Mouse (Mus musculus): ENCODE results near the gene Mrpl51.

The Mrpl51 gene

GRCm38 (mm10) chr6:125232516-125232915 lies 40.9 kb downstream of the Mrpl51 start:
- no peak for DNase-seq (ENCODE audit: low spot score)

- no peak for DNase-seq (ENCODE audit: low spot score)
Measured at GRCm38 (mm10) chr6:125233816-125234519, 42.4 kb downstream of the Mrpl51 start.

GRCm38 (mm10) chr6:125234520-125234828 lies 42.9 kb downstream of the Mrpl51 start:
- no peak for DNase-seq (ENCODE audit: low spot score)

GRCm38 (mm10) chr6:125236341-125236740 lies 44.7 kb downstream of the Mrpl51 start:
- no peak for DNase-seq (ENCODE audit: low spot score)

GRCm38 (mm10) chr6:125236782-125237181 lies 45.2 kb downstream of the Mrpl51 start, which contains the start of gene Cd27:
Cd27 (minus strand) TSS chr6:125237010.
- no peak for DNase-seq (ENCODE audit: low spot score)

- DNase-seq (ENCODE audit: low spot score) = no peak
Measured at GRCm38 (mm10) chr6:125237421-125237820, 45.8 kb downstream of the Mrpl51 start.

- DNase-seq (ENCODE audit: low spot score) = no peak
Measured at GRCm38 (mm10) chr6:125238396-125238795, 46.8 kb downstream of the Mrpl51 start.

GRCm38 (mm10) chr6:125239547-125239946 lies 47.9 kb downstream of the Mrpl51 start:
- DNase-seq (ENCODE audit: low spot score) = no peak

GRCm38 (mm10) chr6:125240617-125241016 lies 49.0 kb downstream of the Mrpl51 start:
- DNase-seq (ENCODE audit: low spot score) = no peak

- no peak for DNase-seq (ENCODE audit: low spot score)
Measured at GRCm38 (mm10) chr6:125241566-125241965, 50.0 kb downstream of the Mrpl51 start.

GRCm38 (mm10) chr6:125244551-125244950 lies 53.0 kb downstream of the Mrpl51 start:
- no peak for DNase-seq (ENCODE audit: low spot score)
